In genomic region chr17:79661387-79661786, GRCm38 (mm10) we compare ENCODE assay signal across 9 mouse cellular contexts. TPM values are rescaled to one million over a fixed set of nuclear protein-coding genes. Genes with fewer than 3 reads are reported as not detected.
A peak's percentile ranks its signal among the peaks of the same experiment; 100 is the strongest.
DNase-seq lines count a peak whose midpoint lies in the region; ATAC-seq and TF ChIP-seq lines count a peak whose summit lies in the region.
"Had no signal": no experiment of that assay in that cellular context is flagged by ENCODE, and none has a peak within 500 bp of the region (broad histone marks: within the 10 kb centered on the region; RNA-seq: fewer than 3 reads in every experiment).

No protein-coding gene starts in this region.

- no peak overlapping the region for H3K4me2 ChIP-seq in kidney, embryonic 15.5 days
- no peak overlapping the region for H3K4me2 ChIP-seq in embryonic facial prominence, embryonic 14.5 days (ENCODE audit: low read depth, low read length)
- H3K4me2 ChIP-seq: heart, embryonic 13.5 days had no signal

- DNase-seq in kidney, adult 2 months: peak; percentile 65
- DNase-seq in adrenal gland, postnatal 25 days: peak; percentile 68
- DNase-seq in embryonic facial prominence, embryonic 14.5 days (ENCODE audit: low spot score): peak; percentile 84
- DNase-seq in kidney, adult 9 months: peak; percentile 64
- DNase-seq in liver, adult 2 months (ENCODE audit: extremely low read depth, low read depth, low spot score): peak; percentile 30
- DNase-seq in retina, embryonic 14.5 days (ENCODE audit: low spot score): peak; percentile 83
- peak; percentile 26 for DNase-seq in urinary bladder, postnatal 10 days (ENCODE audit: low spot score)

- H3K4me3 ChIP-seq in kidney, adult 2 months (ENCODE audit: insufficient read depth, low read depth, low read length): no peak overlapping the region
- H3K4me3 ChIP-seq in kidney, embryonic 15.5 days (replicated peaks): no peak overlapping the region
- H3K4me3 ChIP-seq in embryonic facial prominence, embryonic 14.5 days (ENCODE audit: low read depth, low read length): no peak overlapping the region
- H3K4me3 ChIP-seq in liver, adult 2 months (ENCODE audit: insufficient read depth, low read depth, low read length): no peak overlapping the region
- H3K4me3 ChIP-seq: heart, embryonic 13.5 days had no signal

- H3K27ac ChIP-seq in kidney, adult 2 months (ENCODE audit: insufficient read depth, low read depth, low read length): no peak overlapping the region
- H3K27ac ChIP-seq in kidney, embryonic 15.5 days: no peak overlapping the region
- no peak overlapping the region for H3K27ac ChIP-seq in embryonic facial prominence, embryonic 14.5 days (replicated peaks; ENCODE audit: low read depth, low read length)
- no peak overlapping the region for H3K27ac ChIP-seq in liver, adult 2 months (replicated peaks; ENCODE audit: insufficient read depth, low read depth, low read length)
- H3K27ac ChIP-seq: heart, embryonic 13.5 days had no signal

- no peaks in the 10 kb centered on the region for H3K36me3 ChIP-seq in kidney, adult 2 months (ENCODE audit: control insufficient read depth, insufficient read depth, low read length)
- no peaks in the 10 kb centered on the region for H3K36me3 ChIP-seq in kidney, embryonic 15.5 days
- H3K36me3 ChIP-seq in embryonic facial prominence, embryonic 14.5 days (ENCODE audit: control insufficient read depth, insufficient read depth, low read length): no peaks in the 10 kb centered on the region
- H3K36me3 ChIP-seq in liver, adult 2 months (ENCODE audit: control insufficient read depth, insufficient read depth, low read length): peaks cover 8% of the 10 kb centered on the region
- H3K36me3 ChIP-seq: heart, embryonic 13.5 days had no signal

- no peaks in the 10 kb centered on the region for H3K4me1 ChIP-seq in kidney, adult 2 months (ENCODE audit: control insufficient read depth, insufficient read depth, low read length)
- H3K4me1 ChIP-seq in kidney, embryonic 15.5 days: peaks cover 11% of the 10 kb centered on the region
- no peaks in the 10 kb centered on the region for H3K4me1 ChIP-seq in embryonic facial prominence, embryonic 14.5 days (ENCODE audit: control insufficient read depth, insufficient read depth, low read length)
- peaks cover 2% of the 10 kb centered on the region; the same call in 1 of the 2 replicates for H3K4me1 ChIP-seq in liver, adult 2 months (ENCODE audit: control insufficient read depth, insufficient read depth, low read length)

- no peaks in the 10 kb centered on the region for H3K9me3 ChIP-seq in kidney, embryonic 15.5 days (replicated peaks)
- H3K9me3 ChIP-seq in embryonic facial prominence, embryonic 14.5 days (ENCODE audit: control insufficient read depth, low read length): no peaks in the 10 kb centered on the region
- H3K9me3 ChIP-seq: heart, embryonic 13.5 days had no signal

- no peak overlapping the region for H3K9ac ChIP-seq in kidney, embryonic 15.5 days
- no peak overlapping the region for H3K9ac ChIP-seq in embryonic facial prominence, embryonic 14.5 days (ENCODE audit: low read depth, low read length)
- no peak overlapping the region for H3K9ac ChIP-seq in liver, adult 2 months (ENCODE audit: low read depth, low read length)
- H3K9ac ChIP-seq: heart, embryonic 13.5 days had no signal

- no peaks in the 10 kb centered on the region for H3K79me2 ChIP-seq in liver, adult 2 months (ENCODE audit: control insufficient read depth, insufficient read depth, low read length)

- no peaks in the 10 kb centered on the region for H3K27me3 ChIP-seq in kidney, adult 2 months (replicated peaks; ENCODE audit: control insufficient read depth, insufficient read depth, low read length)
- no peaks in the 10 kb centered on the region for H3K27me3 ChIP-seq in kidney, embryonic 15.5 days
- no peaks in the 10 kb centered on the region for H3K27me3 ChIP-seq in embryonic facial prominence, embryonic 14.5 days (replicated peaks; ENCODE audit: control insufficient read depth, insufficient read depth, low read length)
- H3K27me3 ChIP-seq in liver, adult 2 months (ENCODE audit: control insufficient read depth, insufficient read depth, low read length): no peaks in the 10 kb centered on the region
- H3K27me3 ChIP-seq: heart, embryonic 13.5 days had no signal

- no peak for TF ChIP-seq POLR2A in kidney, adult 2 months (IDR thresholded peaks at IDR 0.05; ENCODE audit: low read depth, low read length)
- no peak for TF ChIP-seq POLR2A in liver, adult 2 months (IDR thresholded peaks at IDR 0.05; ENCODE audit: extremely low read depth, insufficient read depth, low read length)

- ATAC-seq in kidney, embryonic 15.5 days (replicated peaks; ENCODE audit: low FRiP score): no peak
- no peak for ATAC-seq in embryonic facial prominence, embryonic 14.5 days (ENCODE audit: low read depth)

- 0 out of 2 replicates have a peak, but pooled peaks have one; percentile 8 for TF ChIP-seq CTCF in kidney, adult 2 months (conservative IDR thresholded peaks at IDR 0.05; ENCODE audit: insufficient read depth, insufficient read length, low read depth, low read length)
- TF ChIP-seq CTCF in liver, adult 2 months (IDR thresholded peaks at IDR 0.05; ENCODE audit: low read depth, low read length): peak; percentile 9; the same call in 1 of the 2 replicates

- 41% methylated on average over 7 of the region's 7 CpGs for WGBS in kidney, adult 2 months
- WGBS in kidney, embryonic 15.5 days: 43% methylated on average over 7 of the region's 7 CpGs
- 39% methylated on average over 7 of the region's 7 CpGs for WGBS in embryonic facial prominence, embryonic 14.5 days
- 52% methylated on average over 7 of the region's 7 CpGs for WGBS in liver, adult 2 months

RNA-seq across cellular contexts. Expression of gene Rmdn2, which starts 49.7 kb away (rescaled TPM):
- polyA plus RNA-seq in kidney, adult 2 months (2012; rRNA removed): 1.9 TPM in 2 replicates
- polyA plus RNA-seq in kidney, embryonic 15.5 days (2015; fragmentation: Nextera tagmentation; extraction: Ambion mirVana): 13.3 and 15.5 TPM in 2 replicates
- total RNA-seq in adrenal gland, postnatal 25 days (2021): 306 and 392 TPM in 2 replicates
- polyA plus RNA-seq in embryonic facial prominence, embryonic 14.5 days (2014; fragmentation: Nextera tagmentation; extraction: Ambion mirVana): 12.4 and 12.7 TPM in 2 replicates
- 45.8 and 82.7 TPM in 2 replicates for total RNA-seq in liver, adult 2 months (2014; rRNA removed)
- 14.1 and 17.6 TPM in 2 replicates for polyA plus RNA-seq in liver, adult 2 months (2012; rRNA removed)

RNA-seq across cellular contexts. Expression of gene Cyp1b1, which starts 53.5 kb away (rescaled TPM):
- 27.0 and 30.9 TPM in 2 replicates for polyA plus RNA-seq in kidney, adult 2 months (2012; rRNA removed)
- 16.5 and 17.2 TPM in 2 replicates for polyA plus RNA-seq in kidney, embryonic 15.5 days (2015; fragmentation: Nextera tagmentation; extraction: Ambion mirVana)
- total RNA-seq in adrenal gland, postnatal 25 days (2021): 18.0 and 23.3 TPM in 2 replicates
- polyA plus RNA-seq in embryonic facial prominence, embryonic 14.5 days (2014; fragmentation: Nextera tagmentation; extraction: Ambion mirVana): 8.6 and 9.9 TPM in 2 replicates
- 0.37 and 0.81 TPM in 2 replicates for total RNA-seq in liver, adult 2 months (2014; rRNA removed)
- polyA plus RNA-seq in liver, adult 2 months (2012; rRNA removed): 0.16 and 0.34 TPM in 2 replicates

Comparison
In these comparisons a context has a peak if more than half of its experiments do, and no peak if none do; other contexts are left out.
1. DNase-seq: peak in every context shown above with its lines; median percentile 84 in embryonic facial prominence, embryonic 14.5 days; 83 in retina, embryonic 14.5 days; 68 in adrenal gland, postnatal 25 days; 65 in kidney, adult 2 months; 64 in kidney, adult 9 months; 30 in liver, adult 2 months; 26 in urinary bladder, postnatal 10 days.